Mouse (Mus musculus) embryonic facial prominence, embryonic 12.5 days (tissue): Measurements from ENCODE around the gene Gm11758. TPM values are rescaled to one million over a fixed set of nuclear protein-coding genes. Genes with fewer than 3 reads are reported as not detected.
"Not testable (repeated sequence)": the region's sequence is repeated elsewhere in the genome, so short reads cannot be mapped to it uniquely, and the experiment has no call there.

ENCODE experiments used
- ATAC-seq: fragments of 200-750 bp; cut with Nextera tagmentation; 2 replicates; pipeline ENCODE4 v1.8.0; 2017; ENCODE audit not compliant: insufficient number of reproducible peaks, insufficient read depth, low FRiP score, low TSS enrichment
- H3K27ac ChIP-seq: fragments of 300-500 bp; sonication (generic); 2 replicates; pipeline ENCODE4 v1.5.1; 2016; ENCODE audit warnings: mild to moderate bottlenecking
- H3K27me3 ChIP-seq: fragments of 300-500 bp; sonication (generic); 2 replicates; pipeline ENCODE4 v1.6.1; 2016; ENCODE audit warnings: mild to moderate bottlenecking, moderate library complexity
- H3K36me3 ChIP-seq: fragments of 300-500 bp; sonication (generic); 2 replicates; pipeline ENCODE4 v1.6.1; 2016; ENCODE audit warnings: mild to moderate bottlenecking
- H3K4me1 ChIP-seq: fragments of 300-500 bp; sonication (generic); 2 replicates; pipeline ENCODE4 v1.6.1; 2016
- H3K4me2 ChIP-seq: fragments of 300-500 bp; sonication (generic); replicated peaks from 2 replicates; pipeline ENCODE4 v1.6.1; 2016; ENCODE audit warnings: mild to moderate bottlenecking, moderate library complexity
- H3K4me3 ChIP-seq: fragments of 300-500 bp; sonication (generic); 2 replicates; pipeline ENCODE4 v1.5.1; 2016; ENCODE audit warnings: mild to moderate bottlenecking
- H3K9ac ChIP-seq: fragments of 300-500 bp; sonication (generic); 2 replicates; pipeline ENCODE4 v1.6.1; 2016; ENCODE audit warnings: mild to moderate bottlenecking, moderate library complexity
- H3K9me3 ChIP-seq: fragments of 300-500 bp; sonication (generic); 2 replicates; pipeline ENCODE4 v1.6.1; 2016; ENCODE audit warnings: mild to moderate bottlenecking, moderate library complexity
- WGBS: fragments of 180-500 bp; shearing (Covaris S2); methylation state at CpG from one replicate; pipeline ENCODE4 v1.1.7; 2016; 5-methylcytosine and 5-hydroxymethylcytosine counted together
- polyA plus RNA-seq: library from polyadenylated mRNA; unstranded; fragments of >200 nt; fragmentation: Nextera tagmentation; extraction: Ambion mirVana; gene quantifications from 2 replicates; pipeline ENCODE4 v1.2.1, GENCODE M21; 2016

Gm11758 gene
- polyA plus RNA-seq, result not detected in 2 replicates

DNA sequence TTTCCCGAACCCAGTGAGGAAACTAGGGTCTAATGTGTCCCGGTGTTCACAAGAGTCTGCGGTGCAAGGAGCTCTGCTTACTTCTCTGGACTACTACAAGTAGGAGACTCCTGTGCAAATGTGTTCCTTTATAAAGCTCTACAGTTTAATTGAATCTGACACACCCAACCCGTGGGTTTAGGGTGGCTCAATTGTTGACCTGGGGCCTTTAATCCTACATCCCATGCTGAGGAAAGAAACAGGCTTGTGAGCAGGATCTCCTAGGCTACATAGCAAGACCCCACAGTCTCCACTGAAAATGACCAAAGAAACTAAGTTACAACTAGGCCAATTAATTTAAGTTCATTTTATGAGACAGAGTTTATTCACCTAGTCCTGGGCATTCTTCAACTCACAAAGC, at the start of gene Gm11758:
Gene Gm11758 (minus strand): TSS at position 101 of the 400 bp plus-strand sequence.
- H3K4me1 ChIP-seq, H3K4me2 ChIP-seq, ATAC-seq, H3K9me3 ChIP-seq, H3K4me3 ChIP-seq, H3K9ac ChIP-seq, H3K27me3 ChIP-seq, H3K36me3 ChIP-seq, H3K27ac ChIP-seq: not testable (repeated sequence)
- no CpG with 5 or more reads among the region's 4 CpGs for WGBS

DNA sequence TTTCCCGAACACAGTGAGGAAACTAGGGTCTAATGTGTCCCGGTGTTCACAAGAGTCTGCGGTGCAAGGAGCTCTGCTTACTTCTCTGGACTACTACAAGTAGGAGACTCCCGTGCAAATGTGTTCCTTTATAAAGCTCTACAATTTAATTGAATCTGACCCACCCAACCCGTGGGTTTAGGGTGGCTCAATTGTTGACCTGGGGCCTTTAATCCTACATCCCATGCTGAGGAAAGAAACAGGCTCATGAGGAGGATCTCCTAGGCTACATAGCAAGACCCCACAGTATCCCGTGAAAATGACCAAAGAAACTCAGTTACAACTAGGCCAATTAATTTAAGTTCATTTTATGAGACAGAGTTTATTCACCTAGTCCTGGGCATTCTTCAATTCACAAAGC, 44.6 kb upstream of the Gm11758 start, which contains the start of gene Gm11756:
Gene Gm11756 (minus strand): TSS at position 101 of the 400 bp plus-strand sequence.
- not testable (repeated sequence) for H3K36me3 ChIP-seq, H3K4me2 ChIP-seq, H3K4me3 ChIP-seq, H3K27me3 ChIP-seq, H3K4me1 ChIP-seq, H3K9me3 ChIP-seq, H3K9ac ChIP-seq, H3K27ac ChIP-seq, ATAC-seq
- WGBS, result 84% methylated on average over 6 of the region's 6 CpGs

DNA sequence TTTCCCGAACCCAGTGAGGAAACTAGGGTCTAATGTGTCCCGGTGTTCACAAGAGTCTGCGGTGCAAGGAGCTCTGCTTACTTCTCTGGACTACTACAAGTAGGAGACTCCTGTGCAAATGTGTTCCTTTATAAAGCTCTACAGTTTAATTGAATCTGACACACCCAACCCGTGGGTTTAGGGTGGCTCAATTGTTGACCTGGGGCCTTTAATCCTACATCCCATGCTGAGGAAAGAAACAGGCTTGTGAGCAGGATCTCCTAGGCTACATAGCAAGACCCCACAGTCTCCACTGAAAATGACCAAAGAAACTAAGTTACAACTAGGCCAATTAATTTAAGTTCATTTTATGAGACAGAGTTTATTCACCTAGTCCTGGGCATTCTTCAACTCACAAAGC, 29.8 kb upstream of the Gm11758 start, which contains the start of gene Gm13871:
Gene Gm13871 (minus strand): TSS at position 101 of the 400 bp plus-strand sequence.
- WGBS, result no CpG with 5 or more reads among the region's 4 CpGs
- not testable (repeated sequence) for H3K27ac ChIP-seq, H3K9me3 ChIP-seq, H3K4me3 ChIP-seq, H3K9ac ChIP-seq, H3K27me3 ChIP-seq, ATAC-seq, H3K4me2 ChIP-seq, H3K36me3 ChIP-seq, H3K4me1 ChIP-seq

DNA sequence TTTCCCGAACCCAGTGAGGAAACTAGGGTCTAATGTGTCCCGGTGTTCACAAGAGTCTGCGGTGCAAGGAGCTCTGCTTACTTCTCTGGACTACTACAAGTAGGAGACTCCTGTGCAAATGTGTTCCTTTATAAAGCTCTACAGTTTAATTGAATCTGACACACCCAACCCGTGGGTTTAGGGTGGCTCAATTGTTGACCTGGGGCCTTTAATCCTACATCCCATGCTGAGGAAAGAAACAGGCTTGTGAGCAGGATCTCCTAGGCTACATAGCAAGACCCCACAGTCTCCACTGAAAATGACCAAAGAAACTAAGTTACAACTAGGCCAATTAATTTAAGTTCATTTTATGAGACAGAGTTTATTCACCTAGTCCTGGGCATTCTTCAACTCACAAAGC, 14.9 kb upstream of the Gm11758 start, which contains the start of gene Gm11757:
Gene Gm11757 (minus strand): TSS at position 101 of the 400 bp plus-strand sequence.
- ATAC-seq, H3K9me3 ChIP-seq, H3K9ac ChIP-seq, H3K4me1 ChIP-seq, H3K4me3 ChIP-seq, H3K36me3 ChIP-seq, H3K27ac ChIP-seq, H3K27me3 ChIP-seq, H3K4me2 ChIP-seq: not testable (repeated sequence)
- no CpG with 5 or more reads among the region's 4 CpGs for WGBS

DNA sequence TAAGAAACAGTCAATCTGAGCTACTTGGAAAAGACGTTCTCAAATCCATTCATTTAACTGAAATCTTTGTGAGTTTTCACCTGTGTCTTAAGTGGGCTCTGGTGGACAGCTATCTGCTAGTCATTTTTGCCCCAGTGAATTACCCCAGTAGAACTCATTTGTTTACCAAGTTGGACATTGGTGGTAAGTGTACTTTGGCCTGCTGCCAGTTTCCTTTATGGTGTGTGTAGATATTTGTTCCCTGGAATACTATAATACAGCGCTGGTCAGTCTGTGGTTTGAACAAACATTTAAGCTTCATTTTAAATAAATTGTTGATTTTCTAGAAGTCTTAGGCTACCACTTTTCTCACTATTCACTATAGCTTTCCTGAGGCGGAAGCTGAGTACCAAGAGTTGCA, 49.5 kb downstream of the Gm11758 start:
- no peaks in the 10 kb centered on the region for H3K9me3 ChIP-seq
- H3K4me2 ChIP-seq, result no peak overlapping the region
- no peaks in the 10 kb centered on the region for H3K36me3 ChIP-seq
- 81% methylated on average over 3 of the region's 3 CpGs for WGBS
- H3K9ac ChIP-seq, result no peak overlapping the region
- no peaks in the 10 kb centered on the region for H3K27me3 ChIP-seq
- no peak for ATAC-seq
- H3K4me3 ChIP-seq, result no peak overlapping the region
- no peak overlapping the region for H3K27ac ChIP-seq
- H3K4me1 ChIP-seq, result no peaks in the 10 kb centered on the region

Other genes starting within 250 kb of the Gm11758 start
- not detected in 2 replicates for gene Gm11236, start 238.1 kb downstream of the Gm11758 start, polyA plus RNA-seq
- not detected in 2 replicates for gene Gm11239, start 207.9 kb downstream of the Gm11758 start, polyA plus RNA-seq
- gene Gm428, start 192.8 kb downstream of the Gm11758 start, polyA plus RNA-seq, result not detected in 2 replicates
- gene Rasef, start 85.3 kb downstream of the Gm11758 start, polyA plus RNA-seq, result 2.4 and 3.6 TPM in 2 replicates
- gene Gm11757, start 14.8 kb upstream of the Gm11758 start, polyA plus RNA-seq, result not detected in 2 replicates
- not detected in 2 replicates for gene Gm13871, start 29.7 kb upstream of the Gm11758 start, polyA plus RNA-seq
- 0.20 and 0.22 TPM in 2 replicates for gene Gm11756, start 44.5 kb upstream of the Gm11758 start, polyA plus RNA-seq
- gene 2310002L09Rik, start 74.6 kb upstream of the Gm11758 start, polyA plus RNA-seq, result 3.3 and 3.4 TPM in 2 replicates
- 5.6 and 6.1 TPM in 2 replicates for gene Frmd3, start 137.2 kb upstream of the Gm11758 start, polyA plus RNA-seq